Mouse (Mus musculus) gastrocnemius, postnatal 25 days (tissue): ENCODE measurements at regions not wholly inside any gene's neighbourhood (a gene's known extent, or its start where the extent isn't known, plus 50 kb on each side); places are given as distances from the start of the nearest gene placed in this dataset.

Experiments used
- DNase-seq: peaks from one replicate; pipeline ENCODE4 v3.0.0; 2022

- DNase-seq, result no peak
Measured at GRCm38 (mm10) chr8:127894284-127894683, 464.1 kb upstream of the Nrp1 start.

GRCm38 (mm10) chr8:127908436-127908835 is 450.0 kb upstream of the Nrp1 start:
- DNase-seq, result no peak

GRCm38 (mm10) chr8:127909580-127909979 is 448.8 kb upstream of the Nrp1 start:
- no peak for DNase-seq

- DNase-seq, result peak; percentile 37
Measured at GRCm38 (mm10) chr8:127914086-127914485, 444.3 kb upstream of the Nrp1 start.

GRCm38 (mm10) chr8:127914914-127915313 is 443.5 kb upstream of the Nrp1 start:
- DNase-seq, result no peak

- DNase-seq, result no peak
Measured at GRCm38 (mm10) chr8:127915591-127916028, 442.8 kb upstream of the Nrp1 start.

GRCm38 (mm10) chr8:127921925-127922324 is 436.5 kb upstream of the Nrp1 start:
- no peak for DNase-seq

GRCm38 (mm10) chr8:127923321-127923720 is 435.1 kb upstream of the Nrp1 start:
- DNase-seq, result no peak

GRCm38 (mm10) chr8:127932276-127932675 is 426.1 kb upstream of the Nrp1 start:
- no peak for DNase-seq

- DNase-seq, result no peak
Measured at GRCm38 (mm10) chr8:127936792-127937435, 421.5 kb upstream of the Nrp1 start.

GRCm38 (mm10) chr8:127939284-127939985 is 419.0 kb upstream of the Nrp1 start:
- DNase-seq, result no peak

GRCm38 (mm10) chr8:127939986-127940359 is 418.4 kb upstream of the Nrp1 start:
- no peak for DNase-seq

- DNase-seq, result no peak
Measured at GRCm38 (mm10) chr8:127942319-127942718, 416.1 kb upstream of the Nrp1 start.

GRCm38 (mm10) chr8:127944955-127945498 is 413.4 kb upstream of the Nrp1 start:
- no peak for DNase-seq

- DNase-seq, result no peak
Measured at GRCm38 (mm10) chr8:127957571-127957970, 400.8 kb upstream of the Nrp1 start.

GRCm38 (mm10) chr8:127958351-127959044 is 399.9 kb upstream of the Nrp1 start:
- no peak for DNase-seq

- no peak for DNase-seq
Measured at GRCm38 (mm10) chr8:127962862-127963261, 395.5 kb upstream of the Nrp1 start.

GRCm38 (mm10) chr8:127963625-127964024 is 394.8 kb upstream of the Nrp1 start:
- DNase-seq, result no peak

- DNase-seq, result no peak
Measured at GRCm38 (mm10) chr8:127964801-127965200, 393.6 kb upstream of the Nrp1 start.

- DNase-seq, result no peak
Measured at GRCm38 (mm10) chr8:127965341-127965740, 393.1 kb upstream of the Nrp1 start.

- no peak for DNase-seq
Measured at GRCm38 (mm10) chr8:127968026-127968425, 390.4 kb upstream of the Nrp1 start.

- no peak for DNase-seq
Measured at GRCm38 (mm10) chr8:127973194-127973593, 385.2 kb upstream of the Nrp1 start.

- DNase-seq, result no peak
Measured at GRCm38 (mm10) chr8:127977746-127978145, 380.7 kb upstream of the Nrp1 start.
